Mouse (Mus musculus): ENCODE data around the gene Hps1.

DNA sequence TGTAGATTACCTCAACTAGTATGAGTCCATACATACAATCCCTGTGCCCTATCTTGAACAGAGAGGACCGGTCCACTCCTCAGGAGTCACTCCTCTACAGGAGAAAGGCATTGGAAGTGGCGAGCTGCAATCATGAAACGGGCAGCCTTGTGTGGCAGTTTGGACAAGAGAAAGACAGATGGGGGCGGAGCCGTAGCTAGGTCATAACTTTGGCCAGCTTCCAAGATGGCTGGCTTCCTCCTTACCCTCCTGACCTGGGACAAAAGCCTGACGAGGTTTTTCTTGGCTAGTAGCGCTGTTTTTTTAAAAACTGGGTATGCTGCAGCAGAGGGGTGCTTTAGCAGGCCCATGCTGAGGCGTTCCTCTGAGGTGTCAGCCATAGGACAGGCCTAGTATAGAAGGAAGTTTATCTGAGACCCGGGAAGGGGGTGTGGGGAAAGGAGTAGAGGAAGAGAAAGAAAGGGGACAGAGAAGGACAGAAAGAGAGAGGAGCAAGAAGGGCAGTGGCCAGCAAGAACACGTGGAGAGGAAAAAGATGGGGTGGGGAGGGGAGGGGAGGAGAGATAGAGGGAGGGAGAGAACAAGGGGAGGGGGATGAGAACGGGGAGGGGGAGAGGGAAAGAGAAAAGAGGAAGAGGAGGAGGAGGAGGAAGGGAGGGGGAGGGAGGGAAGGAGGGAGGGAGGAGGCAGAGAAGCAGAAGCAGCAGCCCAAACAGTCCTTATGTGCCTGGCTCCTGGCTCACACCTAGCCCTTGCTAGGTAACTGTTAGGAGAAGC lies 26.4 kb downstream of the Hps1 start:
- TF ChIP-seq CTCF (IDR thresholded peaks at IDR 0.05; ENCODE audit: insufficient read depth, low read depth, low read length) (no peak), POLR2A (IDR thresholded peaks at IDR 0.05; ENCODE audit: insufficient read depth, low read depth, low read length) (no peak)
